Mouse (Mus musculus): Measurements from ENCODE around the gene Rnf183.

The Rnf183 gene

DNA sequence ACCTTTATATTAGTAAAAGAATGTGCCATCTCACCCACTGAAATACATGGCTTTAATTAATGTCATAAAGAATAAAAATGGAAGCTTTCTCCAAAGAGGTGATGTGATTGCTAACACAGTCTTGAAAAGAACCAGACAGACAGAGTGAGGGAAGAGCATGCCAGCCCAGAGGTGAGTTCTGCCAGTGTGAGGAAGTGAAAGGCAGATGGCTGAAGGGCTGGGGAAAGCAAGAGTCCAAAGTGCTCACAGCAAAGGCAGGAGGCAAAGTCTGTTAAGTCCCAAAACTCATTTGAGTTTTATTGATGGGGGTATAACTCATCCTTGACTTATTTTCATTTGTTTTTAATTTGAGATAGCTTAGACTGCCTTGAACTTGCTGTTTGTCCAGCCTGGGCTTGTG lies 4.4 kb downstream of the Rnf183 start:
- no peak for DNase-seq (ENCODE audit: low spot score in 2 of 2)

DNA sequence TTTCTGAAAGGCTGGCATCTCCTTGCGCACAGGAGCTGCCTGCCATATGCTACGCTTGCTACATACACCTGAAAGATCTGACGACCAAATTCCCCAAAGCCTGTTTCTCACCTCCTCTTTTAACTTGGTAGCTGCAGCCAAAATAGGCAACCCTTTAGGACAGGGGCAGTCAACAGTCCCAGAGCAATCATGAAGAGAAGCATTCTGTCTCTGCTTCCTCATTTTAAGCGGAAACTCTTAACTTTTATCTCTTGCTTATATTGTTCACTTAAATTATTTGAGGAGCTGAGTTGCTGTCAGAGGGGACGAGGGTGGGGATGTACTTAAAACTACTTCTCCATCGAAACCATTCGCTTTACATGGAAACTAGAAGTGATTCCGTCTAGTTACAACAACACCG lies 5.4 kb downstream of the Rnf183 start:
- no peak for DNase-seq (ENCODE audit: low spot score in 2 of 2)

DNA sequence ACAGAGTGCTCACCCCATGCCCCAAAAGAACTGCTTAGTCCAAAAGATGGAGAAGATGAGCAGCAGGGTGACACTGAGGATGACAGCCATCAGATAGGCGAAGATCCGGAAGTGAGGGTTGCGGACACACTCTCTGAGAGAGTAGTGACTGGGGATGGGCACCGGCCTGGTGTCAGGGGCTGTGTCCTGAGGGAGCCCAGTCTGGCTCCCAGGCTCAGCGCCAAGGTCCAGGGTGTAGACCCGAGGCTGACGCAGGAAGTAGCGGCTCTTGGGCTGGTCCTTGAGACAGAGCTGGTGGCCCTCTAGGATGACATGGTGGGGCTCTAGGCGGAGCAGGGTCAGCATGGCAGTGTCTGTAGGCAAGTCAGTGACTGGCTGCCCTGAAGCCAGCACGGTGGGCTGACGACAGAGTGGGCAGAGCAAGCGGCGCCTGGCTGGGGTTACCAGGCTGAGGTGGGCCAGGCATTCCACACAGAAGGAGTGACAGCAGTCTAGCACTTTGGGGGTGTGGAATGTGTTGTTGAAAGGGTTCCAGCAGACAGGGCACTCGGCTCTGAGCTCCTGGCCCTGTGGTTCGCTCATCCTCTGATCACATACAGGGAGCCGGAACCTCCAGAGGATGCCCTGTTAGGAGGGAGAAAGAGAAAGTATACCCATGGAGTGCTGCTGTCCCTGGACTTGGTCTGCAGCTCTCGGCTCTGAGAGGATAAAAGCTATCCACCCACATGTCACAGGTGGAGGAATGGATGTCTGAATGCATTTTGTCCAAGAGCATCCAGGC lies 6.9 kb downstream of the Rnf183 start:
- no peak for DNase-seq (ENCODE audit: low spot score in 2 of 2)

DNA sequence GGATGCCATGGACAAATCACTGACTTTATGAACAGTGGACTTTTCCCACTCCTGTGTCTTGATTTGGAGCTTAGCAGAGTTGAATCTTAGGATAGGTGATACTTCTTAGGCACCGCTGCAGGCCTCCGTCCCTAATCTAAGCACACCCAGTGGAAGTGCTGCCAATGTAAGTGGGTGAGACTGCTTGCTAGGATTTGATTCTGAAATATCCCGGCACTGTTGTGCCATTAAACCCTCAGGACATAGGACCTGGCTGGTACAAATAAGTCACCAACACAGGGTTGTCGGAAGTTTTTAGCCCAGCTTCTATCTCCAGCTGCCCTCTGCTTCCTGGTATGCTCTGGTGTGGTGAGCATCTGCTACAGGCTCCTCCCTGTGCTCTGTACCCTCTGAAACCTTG lies 9.2 kb downstream of the Rnf183 start:
- no peak for DNase-seq (ENCODE audit: low spot score in 2 of 2)

DNA sequence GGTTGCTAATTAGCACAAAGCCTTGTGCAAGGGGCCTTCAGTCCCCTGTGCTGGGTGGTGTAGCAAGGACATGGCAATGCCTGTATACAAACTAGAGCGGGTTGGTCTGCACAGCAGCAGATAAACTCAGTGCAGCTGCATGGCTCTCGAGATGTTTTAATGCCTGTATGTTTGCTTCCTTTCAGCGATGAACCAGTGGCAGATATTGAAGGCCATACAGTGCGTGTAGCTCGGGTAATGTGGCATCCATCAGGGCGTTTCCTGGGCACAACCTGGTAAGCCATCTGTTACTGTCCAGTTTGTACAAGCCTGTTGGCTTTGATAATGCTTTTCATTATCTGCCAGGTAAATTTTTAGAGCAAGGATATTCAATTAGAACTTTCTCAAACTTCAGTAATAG lies 16.0 kb downstream of the Rnf183 start:
- no peak for DNase-seq (ENCODE audit: low spot score in 2 of 2)

DNA sequence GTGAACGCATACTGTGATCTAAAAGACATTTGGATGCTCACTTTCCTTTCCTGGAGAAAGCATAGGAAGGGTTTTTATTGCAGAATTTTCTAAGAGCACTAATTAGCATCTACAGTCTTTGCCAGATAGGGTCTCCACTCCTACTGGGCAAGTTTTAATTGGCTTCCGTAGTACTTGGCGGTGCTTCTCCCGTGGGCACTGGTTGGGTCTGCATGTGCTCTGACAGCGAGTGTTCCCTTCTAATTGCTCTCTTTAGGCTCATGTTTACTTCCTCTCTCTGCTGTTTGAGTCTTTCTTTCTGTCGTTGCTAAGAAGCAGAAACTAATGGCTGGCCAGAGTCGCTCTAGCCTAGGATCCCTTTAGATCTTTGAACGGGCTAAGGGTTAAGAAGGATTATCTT lies 16.6 kb downstream of the Rnf183 start:
- DNase-seq (ENCODE audit: low spot score in 2 of 2) = no peak

DNA sequence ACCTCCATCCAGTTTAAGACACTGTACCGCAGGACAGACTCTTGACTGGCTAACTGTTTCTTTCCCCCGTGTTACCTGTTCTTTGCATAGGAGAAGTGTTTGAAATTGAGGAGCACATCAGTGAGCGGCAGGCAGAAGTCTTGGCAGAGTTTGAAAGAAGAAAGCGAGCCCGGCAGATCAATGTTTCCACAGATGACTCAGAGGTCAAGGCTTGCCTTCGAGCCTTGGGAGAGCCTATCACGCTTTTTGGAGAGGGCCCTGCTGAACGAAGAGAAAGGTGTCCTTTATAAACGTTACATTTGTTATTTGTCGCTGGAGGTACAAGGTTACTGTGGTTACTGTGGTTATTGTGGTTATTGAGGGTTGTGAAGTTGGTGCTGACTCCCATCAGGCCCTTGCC lies 23.4 kb downstream of the Rnf183 start:
- no peak for DNase-seq (ENCODE audit: low spot score in 2 of 2)

DNA sequence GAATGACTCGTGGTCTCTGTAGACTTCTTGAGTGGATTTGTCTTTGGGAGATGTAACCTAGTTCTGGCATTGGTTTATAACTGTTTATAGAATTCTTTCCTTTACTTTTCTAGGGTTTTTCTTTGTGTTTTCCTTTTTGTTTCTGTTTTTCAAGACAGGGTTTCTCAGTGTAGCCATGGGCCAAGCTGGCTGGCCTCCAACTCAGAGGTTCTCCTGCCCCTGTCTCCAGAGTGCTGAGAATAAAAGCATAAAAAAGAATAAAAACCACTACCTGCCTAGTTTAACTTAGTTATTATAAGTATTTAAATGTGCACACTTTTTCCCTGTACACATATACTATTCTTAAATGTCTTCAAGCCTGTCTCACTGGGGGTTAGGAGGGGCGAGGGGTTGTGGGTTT lies 24.7 kb downstream of the Rnf183 start:
- DNase-seq (ENCODE audit: low spot score in 2 of 2) = no peak

DNA sequence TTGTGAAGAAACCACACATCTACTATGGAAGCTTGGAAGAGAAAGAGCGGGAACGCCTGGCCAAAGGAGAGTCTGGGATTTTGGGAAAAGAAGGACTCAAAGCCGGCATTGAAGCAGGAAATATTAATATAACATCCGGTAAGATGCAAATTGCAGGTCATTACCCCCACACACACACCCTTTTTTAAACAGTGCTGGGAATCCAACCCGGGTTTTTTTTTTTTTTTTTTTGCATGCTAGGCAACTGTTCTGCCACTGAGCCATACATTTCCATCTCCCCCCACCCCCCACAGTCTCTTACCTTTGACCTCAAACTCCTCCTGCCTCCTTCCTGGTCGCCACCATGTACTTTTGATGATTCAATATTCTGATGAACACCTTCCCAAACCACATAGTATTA lies 25.4 kb downstream of the Rnf183 start:
- no peak for DNase-seq (ENCODE audit: low spot score in 2 of 2)

DNA sequence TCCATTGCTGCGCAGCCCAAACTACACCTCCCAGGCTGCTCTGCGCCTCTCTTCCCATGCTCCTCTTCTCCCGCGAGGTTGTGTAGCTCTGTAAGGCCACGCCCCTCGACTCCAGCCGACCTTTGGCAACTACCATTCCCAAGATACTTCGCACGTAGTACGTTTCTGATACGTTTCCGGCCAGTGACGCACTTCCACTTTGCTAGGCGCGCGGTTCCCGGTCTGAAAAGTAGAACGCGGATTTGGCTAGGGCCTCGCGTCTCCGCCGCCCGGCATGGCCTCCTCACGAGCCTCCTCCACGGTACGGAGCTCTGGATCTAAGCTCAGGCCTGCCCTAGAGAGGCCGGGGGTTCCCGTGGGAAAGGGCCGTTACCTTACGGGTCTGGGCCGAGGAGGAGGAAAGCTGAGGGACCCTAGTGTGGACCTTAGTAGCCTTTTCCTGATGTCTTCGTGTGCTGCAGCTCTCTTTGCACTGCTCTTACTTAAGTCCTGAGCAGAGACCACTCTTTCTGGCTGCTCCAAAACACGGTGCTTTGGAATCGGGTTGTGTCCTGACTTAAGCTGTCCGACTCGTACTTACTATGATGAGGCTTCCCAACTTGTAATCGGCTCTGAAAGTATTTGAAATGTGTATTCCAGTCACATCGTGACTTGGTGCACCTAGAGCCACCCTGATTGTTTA lies 26.3 kb downstream of the Rnf183 start, which contains the start of the genes Cdc26 and Prpf4:
Gene Cdc26 (minus strand): TSS at position 42 of the 682 bp plus-strand sequence.
Gene Prpf4 (plus strand): TSS at position 197 of the 682 bp plus-strand sequence.
- DNase-seq (ENCODE audit: low spot score in 2 of 2) = peak; percentile 95 to 98

DNA sequence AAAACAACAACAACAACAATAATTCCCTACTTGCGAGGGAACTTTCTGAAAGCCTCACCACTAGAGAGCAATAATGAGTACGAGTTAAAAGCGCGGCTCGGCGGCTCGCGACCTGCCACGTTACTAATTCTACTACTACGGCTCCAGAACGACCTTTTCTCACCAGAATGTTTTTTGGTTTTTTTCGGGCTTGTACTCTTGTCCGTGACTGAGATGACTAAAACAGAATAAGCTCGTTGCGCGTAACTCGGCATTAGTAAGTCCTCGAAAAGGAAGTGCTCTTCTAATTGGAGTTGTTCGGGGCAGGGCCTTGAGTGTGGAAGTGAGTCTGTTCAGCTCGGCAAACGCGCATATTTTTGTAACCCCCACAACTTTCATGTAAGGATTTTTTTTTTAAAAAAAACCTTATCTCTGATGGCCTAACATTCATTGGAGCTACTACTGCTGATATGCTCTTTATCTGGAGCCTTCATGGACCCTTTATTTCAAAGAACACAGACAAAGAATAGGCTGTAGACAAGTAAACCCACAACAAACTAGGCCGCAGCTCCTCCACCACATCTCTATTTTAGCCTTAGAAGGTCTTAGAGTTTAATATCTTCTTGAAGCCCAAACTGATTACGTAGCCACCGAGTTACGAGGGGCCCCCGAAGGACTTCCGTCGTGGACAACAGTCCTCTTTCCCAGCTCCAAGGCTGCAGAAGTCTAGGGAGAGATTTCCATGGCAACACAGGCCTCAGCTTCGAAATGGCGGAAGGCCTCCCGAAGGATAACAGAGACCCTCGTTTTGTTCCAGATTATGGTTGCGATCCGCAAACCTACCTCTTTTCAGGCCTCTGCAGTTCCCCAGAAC lies 27.1 kb downstream of the Rnf183 start:
- peak; percentile 37 to 55 for DNase-seq (ENCODE audit: low spot score in 2 of 2)

DNA sequence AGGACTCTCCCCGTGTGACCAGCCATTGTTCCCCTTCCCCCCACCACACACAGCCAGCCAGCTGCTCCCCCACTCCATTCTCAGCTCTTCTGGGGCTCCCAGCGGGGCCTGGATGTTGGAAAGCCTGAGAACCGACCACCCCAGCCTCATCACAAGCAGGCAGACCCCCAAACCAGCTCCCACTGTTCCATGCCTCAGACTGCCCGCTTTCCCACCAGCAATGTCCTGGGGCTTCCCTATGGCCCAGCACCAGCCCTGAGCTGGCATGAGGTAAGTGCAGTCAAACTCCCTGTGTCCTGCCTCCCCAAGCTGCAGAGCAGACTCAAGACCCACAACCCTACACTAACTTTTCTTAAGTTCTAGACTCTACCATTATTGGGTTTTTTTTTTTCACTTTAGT lies 28.9 kb downstream of the Rnf183 start:
- DNase-seq (ENCODE audit: low spot score in 2 of 2) = no peak

DNA sequence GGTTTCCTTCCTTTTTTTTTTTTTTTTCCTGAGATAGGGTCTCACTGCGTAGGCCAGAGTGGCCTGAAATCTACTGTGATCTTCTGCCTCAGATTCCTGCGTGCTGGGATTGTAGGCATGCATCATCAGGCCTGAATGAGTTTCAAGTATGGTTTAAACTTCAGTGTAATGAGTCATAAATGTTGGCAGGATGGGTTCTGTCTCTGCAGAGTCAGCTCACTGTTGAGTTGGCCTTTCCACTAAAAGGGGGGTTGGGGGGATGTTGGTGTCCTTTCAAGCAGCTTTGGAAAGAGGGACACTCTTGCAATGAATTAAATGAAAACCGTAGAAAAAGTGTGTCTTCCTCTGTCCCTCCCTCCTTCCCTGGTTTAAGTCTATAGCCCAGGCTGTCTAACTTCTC lies 36.1 kb downstream of the Rnf183 start:
- peak in 1 of 2 experiments; percentile 7 for DNase-seq (ENCODE audit: low spot score in 2 of 2)

DNA sequence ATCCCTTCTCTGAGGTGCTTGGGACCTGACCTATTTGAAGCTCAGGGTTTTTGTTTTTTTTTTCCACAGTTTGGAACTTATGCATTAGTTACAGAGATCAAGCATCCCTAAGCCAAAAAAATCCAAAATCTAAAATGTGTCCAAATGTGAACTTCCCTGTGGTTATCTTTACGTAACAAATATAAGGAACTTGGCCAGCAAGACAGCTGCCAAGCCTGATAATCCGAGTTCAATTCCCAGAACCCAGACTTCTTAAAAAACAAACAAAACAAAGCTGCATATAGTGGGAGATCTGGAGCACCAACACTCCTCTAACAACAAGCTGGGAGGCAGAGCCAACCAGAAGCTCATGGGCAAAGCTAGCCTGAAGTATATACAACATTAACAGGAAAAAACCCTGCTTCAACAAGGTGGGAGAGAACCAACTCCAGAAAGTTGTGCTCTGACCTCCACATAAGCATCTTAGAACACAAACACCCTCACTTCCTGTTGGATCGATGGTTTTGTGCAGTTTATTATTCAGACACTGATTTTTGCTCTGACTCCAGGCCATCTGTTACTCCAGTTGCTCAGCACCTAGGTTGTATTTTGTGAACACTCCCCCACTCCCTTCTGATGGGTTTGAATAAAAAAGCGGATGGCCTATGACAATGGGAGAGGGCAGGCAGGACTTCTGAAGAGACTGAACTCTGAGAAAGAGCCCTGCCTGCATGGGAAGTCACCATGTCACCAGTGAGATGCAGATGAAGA lies 37.3 kb downstream of the Rnf183 start:
- DNase-seq (ENCODE audit: low spot score in 2 of 2) = no peak

DNA sequence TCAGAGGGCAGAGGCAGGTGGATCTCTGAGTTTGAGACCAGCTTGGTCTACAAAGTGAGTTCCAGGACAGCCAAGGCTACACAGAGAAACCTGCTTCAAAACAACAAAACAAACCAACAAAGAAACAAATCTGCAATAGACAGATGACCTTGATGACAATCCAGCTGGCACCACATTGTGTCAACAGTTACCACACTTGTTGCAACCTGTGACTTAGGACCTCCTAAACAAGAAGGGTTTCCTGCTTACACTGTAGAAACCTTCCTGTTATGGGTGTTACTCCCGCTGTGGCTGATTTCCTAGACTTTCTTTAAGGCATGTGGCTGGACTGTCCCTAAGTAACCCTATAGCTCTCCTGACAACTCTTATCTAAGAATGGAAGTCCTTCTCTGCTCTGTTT lies 39.2 kb downstream of the Rnf183 start:
- DNase-seq (ENCODE audit: low spot score in 2 of 2) = no peak

DNA sequence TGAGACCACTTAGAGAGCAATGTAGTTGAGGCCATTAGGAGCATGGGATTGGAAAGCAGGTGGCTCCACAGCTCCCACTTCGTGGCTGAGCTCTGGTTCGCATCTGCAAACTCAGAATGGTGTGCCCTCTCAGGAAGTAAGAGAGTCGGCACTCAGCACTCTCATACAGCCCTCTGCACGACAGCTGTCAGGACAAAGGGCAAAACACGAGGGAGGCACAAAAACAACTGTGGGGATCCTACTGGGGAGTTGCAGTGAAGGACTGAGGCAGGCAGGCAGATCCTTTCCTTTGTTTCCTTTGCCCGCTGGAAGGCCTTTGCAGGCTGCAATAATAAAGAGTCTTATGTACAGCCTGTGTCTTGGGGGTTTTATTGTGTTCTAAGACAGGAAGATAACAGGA lies 41.6 kb downstream of the Rnf183 start:
- no peak for DNase-seq (ENCODE audit: low spot score in 2 of 2)

DNA sequence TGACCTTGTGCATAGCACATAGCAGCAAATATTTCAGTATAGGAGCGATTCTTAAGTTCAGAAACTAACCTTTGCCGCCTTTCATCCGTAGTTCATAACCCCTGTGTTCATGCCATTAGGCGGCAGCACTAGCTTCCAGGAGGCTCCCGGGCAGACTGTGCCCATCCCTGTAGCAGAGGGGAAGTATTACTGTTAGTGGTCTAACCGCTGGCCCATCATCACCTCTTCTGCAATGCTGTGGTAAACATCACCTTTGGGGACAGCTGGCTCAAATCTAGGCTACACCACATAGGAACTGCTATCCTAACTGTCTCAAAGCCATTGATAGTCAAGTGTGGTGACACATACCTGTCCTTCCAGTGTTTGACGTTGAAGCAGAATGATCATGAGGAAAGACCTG lies 43.2 kb downstream of the Rnf183 start:
- no peak for DNase-seq (ENCODE audit: low spot score in 2 of 2)

DNA sequence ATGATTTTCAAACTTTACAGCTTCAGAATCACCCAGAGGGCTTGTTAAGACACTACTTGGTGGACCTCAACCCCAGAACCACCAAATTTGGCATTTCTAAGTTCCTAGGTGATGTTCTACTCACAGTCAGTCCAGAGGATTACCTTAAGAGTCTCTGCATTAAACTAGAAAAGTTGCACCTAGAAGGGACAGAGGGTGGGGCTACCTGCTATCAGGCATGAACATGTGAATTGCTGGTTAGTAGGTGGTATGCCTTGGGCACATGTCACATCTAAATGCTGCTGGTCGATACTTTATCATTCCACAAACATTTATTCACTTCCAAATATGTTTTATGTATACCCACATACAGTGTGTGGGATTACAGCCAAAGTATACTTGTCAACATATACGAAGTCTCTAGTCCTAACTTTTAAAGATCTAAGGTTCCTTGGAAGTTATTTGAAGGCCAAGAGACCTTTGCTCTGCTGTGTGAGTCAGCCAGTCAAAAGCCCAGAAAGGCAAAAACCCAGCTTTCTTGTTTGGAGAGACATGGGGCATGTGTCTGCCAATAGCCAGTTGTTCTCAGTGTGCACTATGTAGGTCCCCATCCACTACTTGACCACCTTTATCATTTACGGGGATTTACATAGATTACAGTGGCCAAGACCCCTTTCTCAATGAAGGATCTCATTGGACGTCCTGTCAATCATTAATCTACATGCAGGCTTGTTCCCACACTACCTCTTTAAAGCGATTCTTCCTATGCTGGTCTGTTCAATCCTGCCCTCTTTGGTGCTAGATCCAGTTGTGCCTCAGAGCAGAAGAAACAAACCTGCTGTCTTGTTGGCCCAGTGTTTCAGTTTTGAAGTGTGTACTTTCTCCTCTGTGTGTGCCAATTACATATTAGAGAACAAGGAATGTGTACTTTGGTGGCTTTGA lies 45.2 kb downstream of the Rnf183 start:
- no peak for DNase-seq (ENCODE audit: low spot score in 2 of 2)

DNA sequence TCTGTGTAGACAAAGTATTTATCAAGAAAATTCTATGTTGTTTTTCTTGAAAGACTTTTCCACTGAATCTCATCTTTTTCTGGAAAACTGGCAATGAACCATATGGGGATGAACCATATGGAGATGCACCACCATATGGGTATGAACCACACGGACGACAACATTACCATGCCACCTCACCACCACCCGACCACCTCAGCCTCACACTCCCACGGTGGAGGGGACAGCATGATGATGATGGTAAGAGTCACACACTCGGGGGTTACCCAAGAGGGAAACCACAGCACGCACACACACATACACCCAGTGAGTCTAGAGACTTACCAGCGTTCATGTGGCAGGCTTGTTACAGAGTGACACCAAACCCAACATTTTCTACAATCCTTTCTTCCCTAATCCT lies 49.6 kb downstream of the Rnf183 start:
- no peak for DNase-seq (ENCODE audit: low spot score in 2 of 2)

DNA sequence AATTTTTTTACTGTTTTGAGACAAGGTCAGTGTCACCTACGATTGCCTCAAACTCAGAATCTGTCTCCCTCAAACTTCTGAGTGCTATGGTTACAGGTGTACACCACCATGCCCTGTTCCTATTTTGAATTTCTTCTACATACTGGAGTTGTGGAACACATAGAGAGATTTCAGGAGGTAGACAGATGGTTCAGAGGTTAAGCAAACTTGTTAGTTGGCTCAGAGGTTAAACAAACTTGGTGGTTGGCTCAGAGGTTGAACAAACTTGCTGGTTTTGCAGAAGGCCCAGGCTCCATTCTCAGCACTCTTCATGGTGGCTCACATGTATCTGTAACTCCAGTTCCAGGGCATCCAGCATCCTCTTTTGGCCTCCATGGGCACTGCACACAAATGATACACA lies 50.9 kb downstream of the Rnf183 start:
- no peak for DNase-seq (ENCODE audit: low spot score in 2 of 2)

DNA sequence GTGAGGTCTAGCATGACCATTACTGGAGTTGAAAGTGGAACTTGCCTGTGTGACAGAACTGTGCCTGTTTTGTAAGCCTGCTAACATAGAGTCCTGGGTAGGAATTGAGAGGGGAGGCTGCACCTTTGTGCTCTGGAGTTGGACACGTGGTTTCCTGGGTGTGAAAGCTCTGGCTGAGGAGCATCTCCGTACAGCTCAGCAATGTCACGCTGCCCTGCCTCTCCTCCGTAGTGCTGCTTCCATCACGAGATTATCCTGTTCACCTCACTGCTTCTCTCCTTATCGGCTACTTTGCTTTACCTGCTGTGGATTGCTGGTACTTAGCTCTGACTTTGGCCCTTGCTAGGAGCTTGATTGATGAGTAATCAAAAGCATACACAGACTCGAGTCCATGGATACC lies 51.3 kb downstream of the Rnf183 start:
- DNase-seq (ENCODE audit: low spot score in 2 of 2) = no peak
